Mouse (Mus musculus): ENCODE data around the gene Tmem106b.

The Tmem106b gene

DNA sequence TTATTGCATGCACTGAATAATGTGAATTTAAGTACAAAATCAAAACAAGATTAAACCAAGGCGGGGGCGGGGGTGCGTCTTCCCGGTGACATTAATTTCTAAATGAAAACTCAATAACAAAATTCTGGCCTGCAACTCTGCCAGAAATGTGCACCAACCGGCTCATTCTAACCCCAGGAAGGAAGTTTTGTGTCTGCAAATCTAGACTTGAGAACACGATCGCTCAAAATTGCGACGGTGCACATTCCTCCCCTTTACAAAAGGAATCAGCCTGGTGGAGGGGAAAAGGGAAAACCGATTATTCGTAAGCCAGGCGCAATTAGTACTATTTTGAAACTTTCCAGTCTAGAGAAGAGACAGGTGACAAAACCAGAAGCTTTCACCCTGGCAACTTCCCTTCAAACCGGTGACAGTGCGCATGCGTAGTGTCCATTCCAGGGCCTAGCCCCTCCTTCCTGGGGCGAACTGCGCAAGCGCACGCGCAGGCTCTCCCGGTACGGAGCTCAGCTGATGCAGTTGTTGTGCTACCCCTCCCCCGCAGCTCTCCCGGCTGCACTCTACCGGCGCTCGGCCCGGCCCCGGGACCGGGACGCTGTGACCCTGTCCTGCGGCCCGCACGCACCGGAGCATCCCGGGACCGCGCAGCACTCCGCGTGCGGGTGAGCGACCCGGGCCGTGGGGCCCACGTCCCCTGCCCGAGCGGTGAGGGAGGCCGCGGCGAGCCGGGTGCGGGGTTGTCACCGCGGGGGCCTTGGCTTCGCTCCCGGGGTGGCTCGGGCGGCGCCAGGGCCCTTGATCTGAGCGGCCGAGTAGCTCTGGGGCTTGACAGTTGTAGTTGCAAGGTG, at the start of gene Tmem106b:
Gene Tmem106b, plus strand, starts transcription at position 458 of the 845 bp plus-strand sequence.
- peak; percentile 95 to 98 for DNase-seq

GRCm38 (mm10) chr6:13021245-13022100, 48.1 kb upstream of the Tmem106b start:
- no peak for DNase-seq

DNA sequence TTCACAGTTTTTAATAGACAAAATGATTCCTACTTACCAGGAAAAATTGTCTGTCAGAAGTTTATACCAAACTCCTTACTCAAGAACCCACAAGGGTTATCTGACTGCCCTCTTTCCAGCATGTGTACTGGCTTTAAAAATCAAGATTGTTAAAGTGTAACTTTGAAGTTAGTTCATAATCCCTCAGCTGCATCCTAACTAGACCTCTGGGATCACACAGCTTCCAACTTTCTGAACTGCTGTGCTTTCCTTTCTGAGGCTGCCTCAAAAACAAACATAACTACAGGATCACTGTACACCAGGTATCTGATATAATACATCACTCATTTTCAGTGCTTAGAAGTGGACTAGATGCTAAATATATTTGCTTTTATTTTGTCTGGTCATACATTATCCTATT, 39.0 kb upstream of the Tmem106b start:
- no peak for DNase-seq

DNA sequence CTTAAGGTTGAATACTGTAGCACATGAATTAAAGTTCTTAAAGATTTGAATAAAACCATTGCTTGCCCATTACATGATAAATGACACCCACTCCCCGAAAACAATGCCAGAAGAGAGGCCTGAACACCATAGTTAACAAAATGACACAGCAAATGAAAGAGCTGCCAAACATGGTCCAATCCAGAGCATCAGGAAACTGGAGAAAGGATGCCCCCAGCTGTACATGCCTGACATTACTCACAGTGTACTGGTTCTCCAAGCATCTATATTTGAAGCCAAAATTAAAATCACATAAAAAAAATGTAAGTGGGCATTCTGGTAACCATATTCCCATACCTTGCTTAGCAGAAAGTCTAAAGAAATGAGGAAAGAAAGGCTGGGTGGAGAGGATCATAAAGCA, 38.6 kb upstream of the Tmem106b start:
- DNase-seq, result peak in 1 of 2 experiments; percentile 3

DNA sequence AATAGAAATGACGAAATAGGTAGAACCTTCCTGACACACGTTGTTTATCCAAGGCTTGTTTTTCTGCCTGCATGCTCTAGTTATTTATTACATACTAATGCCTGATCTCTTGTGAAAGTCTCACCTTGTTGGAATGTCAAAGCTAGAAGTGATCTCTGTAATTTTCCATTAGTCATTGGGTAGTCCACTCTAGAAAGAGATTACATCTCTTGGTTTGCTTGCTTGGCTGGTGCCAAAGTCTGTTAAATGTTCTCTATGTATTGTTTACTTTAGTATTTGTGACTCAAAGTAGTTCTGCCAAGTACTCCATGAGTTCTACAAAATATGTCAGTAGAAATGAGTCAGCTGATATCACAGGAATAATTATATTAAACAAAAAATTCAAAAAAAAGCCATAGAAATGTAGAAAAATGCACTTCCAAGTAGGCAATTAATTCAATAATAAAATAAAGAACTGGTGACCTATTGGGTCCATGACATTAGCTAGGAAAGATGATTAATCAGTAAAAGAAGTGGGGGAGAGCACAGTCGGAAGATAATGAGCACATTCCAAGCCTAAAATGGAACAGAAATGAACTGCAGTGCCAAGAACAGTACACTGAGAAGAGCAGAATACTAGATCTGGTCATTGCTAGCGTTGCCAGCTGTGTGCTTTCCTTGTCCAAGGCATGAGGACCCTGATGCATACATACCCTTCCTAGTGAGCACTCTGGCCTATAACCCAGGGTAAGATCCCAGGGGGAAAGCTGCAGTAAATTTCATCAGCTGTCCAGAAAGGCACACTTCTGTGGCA, 17.0 kb upstream of the Tmem106b start:
- DNase-seq, result no peak

- DNase-seq, result no peak
Measured at GRCm38 (mm10) chr6:13061276-13062039, 8.1 kb upstream of the Tmem106b start.

DNA sequence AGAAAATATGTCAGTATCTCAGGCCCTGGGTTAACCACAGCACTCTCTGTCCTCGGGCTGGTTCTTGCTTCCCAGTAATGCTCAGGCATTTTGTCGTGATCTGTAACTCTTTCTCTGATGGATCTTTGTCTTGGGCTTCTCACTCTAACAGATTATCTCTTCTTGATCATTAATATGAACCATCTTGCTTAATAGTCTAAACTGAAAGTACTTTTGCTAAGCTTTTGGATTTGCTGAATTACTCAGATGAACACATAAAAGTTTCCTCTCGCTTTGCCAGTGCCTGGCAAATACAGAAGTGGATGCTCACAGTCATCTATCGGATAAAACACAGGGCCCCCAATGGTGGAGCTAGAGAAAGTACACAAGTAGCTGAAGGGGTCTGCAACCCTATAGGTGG, 7.5 kb upstream of the Tmem106b start:
- DNase-seq, result no peak

GRCm38 (mm10) chr6:13062691-13063255, 6.8 kb upstream of the Tmem106b start:
- no peak for DNase-seq

DNA sequence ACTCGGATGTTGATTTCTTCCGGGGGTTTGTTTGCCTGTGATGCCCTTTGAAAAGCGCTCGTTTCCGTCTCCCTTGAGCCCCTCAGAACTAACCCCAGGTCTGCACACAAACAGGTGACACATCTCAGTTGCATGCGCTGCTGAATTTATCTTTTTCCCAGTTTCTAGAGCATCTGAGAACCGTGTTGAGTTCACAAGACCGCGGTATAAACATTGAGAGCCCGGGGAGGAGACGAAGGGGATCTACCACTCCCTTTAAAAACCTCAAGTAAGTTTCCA, 527 bp downstream of the Tmem106b start:
- no peak for DNase-seq

- peak; percentile 28 to 42 for DNase-seq
Measured at GRCm38 (mm10) chr6:13070485-13070884, 926 bp downstream of the Tmem106b start.

GRCm38 (mm10) chr6:13073036-13073435, 3.5 kb downstream of the Tmem106b start:
- no peak for DNase-seq

- no peak for DNase-seq
Measured at GRCm38 (mm10) chr6:13073876-13074275, 4.3 kb downstream of the Tmem106b start.

DNA sequence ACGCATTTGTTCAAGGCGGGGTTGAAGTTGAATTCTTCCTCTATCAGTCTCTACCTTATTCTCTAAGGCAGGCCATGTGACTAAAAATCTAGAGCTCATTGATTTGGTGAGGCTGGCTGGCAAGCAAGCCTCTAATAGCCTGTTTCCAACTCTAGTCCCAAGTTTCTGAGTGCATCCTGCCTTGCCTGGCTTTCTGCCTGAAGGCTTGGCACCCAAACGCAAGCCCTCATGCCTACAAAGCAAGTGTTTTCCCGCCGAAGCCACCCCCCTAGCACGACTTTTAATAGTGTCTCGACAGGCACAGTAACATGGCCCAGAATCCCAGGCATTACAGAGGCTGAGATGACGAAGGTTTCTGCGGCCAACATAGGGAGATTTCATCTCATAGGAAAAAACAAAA, 13.3 kb downstream of the Tmem106b start:
- peak; percentile 36 to 37 for DNase-seq

GRCm38 (mm10) chr6:13096656-13097435, 27.3 kb downstream of the Tmem106b start:
- DNase-seq, result no peak

GRCm38 (mm10) chr6:13100137-13100536, 30.6 kb downstream of the Tmem106b start:
- DNase-seq, result no peak

DNA sequence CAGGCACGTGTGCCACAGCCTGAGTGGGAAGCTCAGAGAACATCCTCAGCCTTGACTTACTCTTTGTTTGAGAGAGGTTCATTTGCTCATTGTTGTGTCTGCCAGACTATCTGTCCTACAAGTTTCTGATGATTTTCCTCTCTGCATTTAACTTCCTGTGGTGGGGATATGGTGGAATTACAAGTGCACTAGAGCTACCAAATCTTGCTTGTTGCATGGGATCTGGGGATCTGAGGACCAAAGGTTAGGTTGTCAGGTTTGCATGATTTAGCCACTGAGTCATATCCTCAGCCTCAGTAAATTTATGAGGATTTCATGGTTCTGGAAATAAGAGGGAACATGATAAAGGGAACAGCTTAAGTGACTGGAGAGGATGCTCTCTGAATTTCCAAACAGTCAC, 39.1 kb downstream of the Tmem106b start:
- DNase-seq, result no peak

GRCm38 (mm10) chr6:13137255-13137654, 67.7 kb downstream of the Tmem106b start:
- no peak for DNase-seq

Data from cerebellum, adult 18-20 months (tissue).